Mouse (Mus musculus) embryonic facial prominence, embryonic 12.5 days (tissue): ENCODE data around the gene Ppp1r7. TPM values are rescaled to one million over a fixed set of nuclear protein-coding genes. Genes with fewer than 3 reads are reported as not detected.
"Not testable (repeated sequence)": the region's sequence is repeated elsewhere in the genome, so short reads cannot be mapped to it uniquely, and the experiment has no call there.

Source experiments
- ATAC-seq: fragments of 200-750 bp; cut with Nextera tagmentation; 2 replicates; pipeline ENCODE4 v1.8.0; 2017; ENCODE audit not compliant: insufficient number of reproducible peaks, insufficient read depth, low FRiP score, low TSS enrichment
- H3K27ac ChIP-seq: fragments of 300-500 bp; sonication (generic); 2 replicates; pipeline ENCODE4 v1.5.1; 2016; ENCODE audit warnings: mild to moderate bottlenecking
- H3K27me3 ChIP-seq: fragments of 300-500 bp; sonication (generic); 2 replicates; pipeline ENCODE4 v1.6.1; 2016; ENCODE audit warnings: mild to moderate bottlenecking, moderate library complexity
- H3K36me3 ChIP-seq: fragments of 300-500 bp; sonication (generic); 2 replicates; pipeline ENCODE4 v1.6.1; 2016; ENCODE audit warnings: mild to moderate bottlenecking
- H3K4me1 ChIP-seq: fragments of 300-500 bp; sonication (generic); 2 replicates; pipeline ENCODE4 v1.6.1; 2016
- H3K4me2 ChIP-seq: fragments of 300-500 bp; sonication (generic); replicated peaks from 2 replicates; pipeline ENCODE4 v1.6.1; 2016; ENCODE audit warnings: mild to moderate bottlenecking, moderate library complexity
- H3K4me3 ChIP-seq: fragments of 300-500 bp; sonication (generic); 2 replicates; pipeline ENCODE4 v1.5.1; 2016; ENCODE audit warnings: mild to moderate bottlenecking
- H3K9ac ChIP-seq: fragments of 300-500 bp; sonication (generic); 2 replicates; pipeline ENCODE4 v1.6.1; 2016; ENCODE audit warnings: mild to moderate bottlenecking, moderate library complexity
- H3K9me3 ChIP-seq: fragments of 300-500 bp; sonication (generic); 2 replicates; pipeline ENCODE4 v1.6.1; 2016; ENCODE audit warnings: mild to moderate bottlenecking, moderate library complexity
- WGBS: fragments of 180-500 bp; shearing (Covaris S2); methylation state at CpG from one replicate; pipeline ENCODE4 v1.1.7; 2016; 5-methylcytosine and 5-hydroxymethylcytosine counted together
- polyA plus RNA-seq: library from polyadenylated mRNA; unstranded; fragments of >200 nt; fragmentation: Nextera tagmentation; extraction: Ambion mirVana; gene quantifications from 2 replicates; pipeline ENCODE4 v1.2.1, GENCODE M21; 2016

The Ppp1r7 gene
- polyA plus RNA-seq, result 70.6 and 71.1 TPM in 2 replicates

GRCm38 (mm10) chr1:93342648-93343503 lies at the start of gene Ppp1r7, which contains the start of gene Pask:
Gene Ppp1r7, plus strand, starts transcription at chr1:93342854.
Gene Pask, minus strand, starts transcription at chr1:93343482.
- Histone ChIP-seq H3K4me3 (peak within 1 kb of the TSS; percentile 78), H3K36me3 (peaks cover 11% of the 10 kb centered on the region), H3K4me1 (peaks cover 11% of the 10 kb centered on the region), H3K27ac (peak within 1 kb of the TSS; percentile 72), H3K9ac (peak within 1 kb of the TSS; percentile 78), H3K4me2 (peak within 1 kb of the TSS; percentile 79), H3K27me3 (no peaks in the 10 kb centered on the region), H3K9me3 (no peaks in the 10 kb centered on the region)
- under 1% methylated on average over 62 of the region's 63 CpGs for WGBS
- peak; percentile 98 for ATAC-seq

- H3K4me2 ChIP-seq, H3K9me3 ChIP-seq, H3K4me3 ChIP-seq, H3K27me3 ChIP-seq, ATAC-seq, H3K9ac ChIP-seq, H3K4me1 ChIP-seq, H3K27ac ChIP-seq: not testable (repeated sequence)
- 75% methylated on average over 3 of the region's 3 CpGs for WGBS
- H3K36me3 ChIP-seq, result peaks cover 51% of the 10 kb centered on the region
Observed at GRCm38 (mm10) chr1:93294491-93294890, 48.2 kb upstream of the Ppp1r7 start.

GRCm38 (mm10) chr1:93299791-93300190 lies 42.9 kb upstream of the Ppp1r7 start:
- no peak overlapping the region for H3K4me3 ChIP-seq
- H3K4me2 ChIP-seq, result no peak overlapping the region
- 77% methylated on average over 4 of the region's 4 CpGs for WGBS
- H3K27me3 ChIP-seq, result no peaks in the 10 kb centered on the region
- ATAC-seq, result no peak
- H3K9ac ChIP-seq, result no peak overlapping the region
- peaks cover 85% of the 10 kb centered on the region for H3K36me3 ChIP-seq
- no peak overlapping the region for H3K27ac ChIP-seq
- no peaks in the 10 kb centered on the region for H3K9me3 ChIP-seq
- peaks cover 6% of the 10 kb centered on the region; the same call in 1 of the 2 replicates for H3K4me1 ChIP-seq

GRCm38 (mm10) chr1:93300578-93300977 lies 42.1 kb upstream of the Ppp1r7 start:
- ATAC-seq, result no peak
- Histone ChIP-seq H3K36me3 (peaks cover 83% of the 10 kb centered on the region), H3K4me3 (no peak overlapping the region), H3K27ac (no peak overlapping the region), H3K9ac (no peak overlapping the region), H3K4me1 (peaks cover 10% of the 10 kb centered on the region; the same call in 1 of the 2 replicates), H3K4me2 (no peak overlapping the region), H3K9me3 (no peaks in the 10 kb centered on the region), H3K27me3 (no peaks in the 10 kb centered on the region)
- 97% methylated on average over 3 of the region's 3 CpGs for WGBS

GRCm38 (mm10) chr1:93305581-93306337 lies 36.9 kb upstream of the Ppp1r7 start, which contains the start of gene Mterf4:
Gene Mterf4, minus strand, starts transcription at chr1:93305915.
- Histone ChIP-seq H3K4me2 (peak within 1 kb of the TSS; percentile 75), H3K27ac (no peak within 1 kb of the TSS), H3K36me3 (peaks cover 45% of the 10 kb centered on the region), H3K27me3 (no peaks in the 10 kb centered on the region), H3K4me1 (peaks cover 10% of the 10 kb centered on the region; the same call in 1 of the 2 replicates), H3K9me3 (no peaks in the 10 kb centered on the region), H3K9ac (peak within 1 kb of the TSS; percentile 83), H3K4me3 (peak within 1 kb of the TSS; percentile 76)
- WGBS, result 8% methylated on average over 36 of the region's 36 CpGs
- peak; percentile 89 for ATAC-seq

GRCm38 (mm10) chr1:93323973-93324372 lies 18.7 kb upstream of the Ppp1r7 start:
- H3K36me3 ChIP-seq, result peaks cover 80% of the 10 kb centered on the region
- no peaks in the 10 kb centered on the region for H3K4me1 ChIP-seq
- H3K9ac ChIP-seq, result no peak overlapping the region
- H3K9me3 ChIP-seq, result no peaks in the 10 kb centered on the region
- no peaks in the 10 kb centered on the region for H3K27me3 ChIP-seq
- WGBS, result 91% methylated on average over 6 of the region's 6 CpGs
- no peak overlapping the region for H3K4me2 ChIP-seq
- no peak overlapping the region for H3K4me3 ChIP-seq
- no peak overlapping the region for H3K27ac ChIP-seq
- ATAC-seq, result no peak

- Histone ChIP-seq H3K4me3 (no peak overlapping the region), H3K9me3 (no peaks in the 10 kb centered on the region), H3K36me3 (peaks cover 71% of the 10 kb centered on the region), H3K4me2 (no peak overlapping the region), H3K27me3 (no peaks in the 10 kb centered on the region), H3K4me1 (no peaks in the 10 kb centered on the region), H3K9ac (no peak overlapping the region), H3K27ac (no peak overlapping the region)
- WGBS, result 91% methylated on average over 3 of the region's 3 CpGs
- ATAC-seq, result no peak
Observed at GRCm38 (mm10) chr1:93326446-93326845, 16.2 kb upstream of the Ppp1r7 start.

GRCm38 (mm10) chr1:93334621-93335020 lies 8.0 kb upstream of the Ppp1r7 start:
- H3K27ac ChIP-seq, result no peak overlapping the region
- H3K36me3 ChIP-seq, result peaks cover 34% of the 10 kb centered on the region
- H3K4me2 ChIP-seq, result no peak overlapping the region
- ATAC-seq, result no peak
- no peaks in the 10 kb centered on the region for H3K27me3 ChIP-seq
- H3K9ac ChIP-seq, result no peak overlapping the region
- WGBS, result 70% methylated on average over 2 of the region's 2 CpGs
- no peak overlapping the region for H3K4me3 ChIP-seq
- H3K4me1 ChIP-seq, result no peaks in the 10 kb centered on the region
- no peaks in the 10 kb centered on the region for H3K9me3 ChIP-seq

- WGBS, result under 1% methylated on average over 39 of the region's 39 CpGs
- Histone ChIP-seq H3K4me3 (peak overlapping the region; percentile 78), H3K9ac (peak overlapping the region; percentile 78), H3K9me3 (no peaks in the 10 kb centered on the region), H3K27me3 (no peaks in the 10 kb centered on the region), H3K36me3 (peaks cover 18% of the 10 kb centered on the region), H3K4me1 (peaks cover 11% of the 10 kb centered on the region), H3K27ac (0 out of 2 replicates have a peak overlapping the region, but pooled peaks have one; percentile 37), H3K4me2 (peak overlapping the region; percentile 79)
- ATAC-seq, result peak; percentile 93
Observed at GRCm38 (mm10) chr1:93343504-93344047, 922 bp downstream of the Ppp1r7 start.

GRCm38 (mm10) chr1:93347176-93347575 lies 4.5 kb downstream of the Ppp1r7 start:
- Histone ChIP-seq H3K4me2 (no peak overlapping the region), H3K27ac (no peak overlapping the region), H3K27me3 (no peaks in the 10 kb centered on the region), H3K4me3 (no peak overlapping the region), H3K9me3 (no peaks in the 10 kb centered on the region), H3K36me3 (peaks cover 45% of the 10 kb centered on the region), H3K4me1 (peaks cover 7% of the 10 kb centered on the region), H3K9ac (no peak overlapping the region)
- ATAC-seq, result no peak
- 92% methylated on average over 5 of the region's 5 CpGs for WGBS

- WGBS, result 79% methylated on average over 4 of the region's 4 CpGs
- H3K4me2 ChIP-seq, result no peak overlapping the region
- no peak overlapping the region for H3K4me3 ChIP-seq
Observed at GRCm38 (mm10) chr1:93349701-93350100, 7.0 kb downstream of the Ppp1r7 start.

More at GRCm38 (mm10) chr1:93349701-93350100, 7.0 kb downstream of the Ppp1r7 start:
- H3K9me3 ChIP-seq, result no peaks in the 10 kb centered on the region
- peaks cover 67% of the 10 kb centered on the region for H3K36me3 ChIP-seq
- no peaks in the 10 kb centered on the region for H3K4me1 ChIP-seq
- no peak for ATAC-seq
- no peak overlapping the region for H3K9ac ChIP-seq
- no peaks in the 10 kb centered on the region for H3K27me3 ChIP-seq
- H3K27ac ChIP-seq, result no peak overlapping the region
